20 mouse cellular contexts compared by ENCODE assay signal in genomic region chr8:92349898-92350486, GRCm38 (mm10). TPM values are rescaled to one million over a fixed set of nuclear protein-coding genes. Genes with fewer than 3 reads are reported as not detected.
DNase-seq lines count a peak whose midpoint lies in the region; ATAC-seq lines count a peak whose summit lies in the region.
"Had no signal": no experiment of that assay in that cellular context is flagged by ENCODE, and none has a peak within 500 bp of the region (broad histone marks: within the 10 kb centered on the region; RNA-seq: fewer than 3 reads in every experiment).

No protein-coding gene starts in this region.

- H3K4me1 ChIP-seq in lung, embryonic 15.5 days, result no peaks in the 10 kb centered on the region
- peaks cover 14% of the 10 kb centered on the region for H3K4me1 ChIP-seq in embryonic facial prominence, embryonic 15.5 days
- H3K4me1 ChIP-seq in heart, embryonic 15.5 days (replicated peaks), result peaks cover 8% of the 10 kb centered on the region; the same call in 1 of the 2 replicates

- no peaks in the 10 kb centered on the region for H3K36me3 ChIP-seq in lung, embryonic 15.5 days
- peaks cover 4% of the 10 kb centered on the region; the same call in 1 of the 2 replicates for H3K36me3 ChIP-seq in embryonic facial prominence, embryonic 15.5 days
- H3K36me3 ChIP-seq in heart, embryonic 15.5 days, result no peaks in the 10 kb centered on the region
- H3K36me3 ChIP-seq: liver, embryonic 15.5 days had no signal

- H3K4me2 ChIP-seq in lung, embryonic 15.5 days, result 0 out of 2 replicates have a peak overlapping the region, but pooled peaks have one; percentile 9
- no peak overlapping the region for H3K4me2 ChIP-seq in embryonic facial prominence, embryonic 15.5 days (replicated peaks)
- no peak overlapping the region for H3K4me2 ChIP-seq in heart, embryonic 15.5 days
- H3K4me2 ChIP-seq: liver, embryonic 15.5 days had no signal

- peaks cover 47% of the 10 kb centered on the region for H3K27me3 ChIP-seq in lung, embryonic 15.5 days
- no peaks in the 10 kb centered on the region; the same call in 1 of the 2 replicates for H3K27me3 ChIP-seq in embryonic facial prominence, embryonic 15.5 days
- peaks cover 2% of the 10 kb centered on the region; the same call in 1 of the 2 replicates for H3K27me3 ChIP-seq in heart, embryonic 15.5 days
- H3K27me3 ChIP-seq: Patski had no signal

- no peak overlapping the region for H3K4me3 ChIP-seq in lung, embryonic 15.5 days
- no peak overlapping the region for H3K4me3 ChIP-seq in embryonic facial prominence, embryonic 15.5 days (replicated peaks)
- no peak overlapping the region for H3K4me3 ChIP-seq in heart, embryonic 15.5 days
- H3K4me3 ChIP-seq: liver, embryonic 15.5 days had no signal

- H3K9me3 ChIP-seq in lung, embryonic 15.5 days, result no peaks in the 10 kb centered on the region
- no peaks in the 10 kb centered on the region for H3K9me3 ChIP-seq in embryonic facial prominence, embryonic 15.5 days (replicated peaks)
- H3K9me3 ChIP-seq in heart, embryonic 15.5 days (replicated peaks), result no peaks in the 10 kb centered on the region
- H3K9me3 ChIP-seq: liver, embryonic 15.5 days had no signal

- no peak overlapping the region for H3K9ac ChIP-seq in lung, embryonic 15.5 days
- no peak overlapping the region for H3K9ac ChIP-seq in embryonic facial prominence, embryonic 15.5 days
- no peak overlapping the region; the same call in 1 of the 2 replicates for H3K9ac ChIP-seq in heart, embryonic 15.5 days
- H3K9ac ChIP-seq: forebrain, postnatal 0 days; liver, embryonic 15.5 days had no signal

- 68% methylated on average over 11 of the region's 11 CpGs for WGBS in lung, embryonic 15.5 days
- WGBS in embryonic facial prominence, embryonic 15.5 days, result 71% methylated on average over 11 of the region's 11 CpGs
- WGBS in heart, embryonic 15.5 days, result 67% methylated on average over 11 of the region's 11 CpGs

- no peak overlapping the region for H3K27ac ChIP-seq in lung, embryonic 15.5 days
- H3K27ac ChIP-seq in embryonic facial prominence, embryonic 15.5 days (replicated peaks), result 0 out of 2 replicates have a peak overlapping the region, but pooled peaks have one; percentile 28
- H3K27ac ChIP-seq in heart, embryonic 15.5 days, result peak overlapping the region; percentile 54
- H3K27ac ChIP-seq: liver, embryonic 15.5 days had no signal

- ATAC-seq in lung, embryonic 15.5 days (ENCODE audit: borderline replicate concordance, extremely low read depth, low FRiP score, low TSS enrichment), result no peak
- peak; percentile 43; the same call in 1 of the 2 replicates for ATAC-seq in embryonic facial prominence, embryonic 15.5 days (ENCODE audit: insufficient number of reproducible peaks, low FRiP score, low TSS enrichment, low read depth)
- ATAC-seq in heart, embryonic 15.5 days (replicated peaks; ENCODE audit: insufficient number of reproducible peaks, insufficient read depth, low FRiP score, low read depth), result no peak
- ATAC-seq: forebrain, postnatal 0 days; Patski had no signal

- peak; percentile 41 to 42 for DNase-seq in heart, adult 18-20 months
- DNase-seq in heart, adult 8-10 months (ENCODE audit: low spot score), result no peak
- no peak for DNase-seq in lung, postnatal 4 days
- no peak for DNase-seq in left cerebral cortex, adult 11 months (ENCODE audit: low spot score)
- DNase-seq in thymus, adult 18-20 months, result no peak
- DNase-seq: adrenal gland, postnatal 36 days; B cell, adult 2 months; cerebellum, postnatal 10 days; forebrain, postnatal 0 days; gastrocnemius, postnatal 14 days; kidney, adult 2 months; retina, postnatal 1 day had no signal

RNA-seq across cellular contexts. Expression of gene Irx5, which starts 7.4 kb away (rescaled TPM):
- 1 to 10 TPM; 6.0 to 6.5 TPM for total RNA-seq in heart, adult 18-20 months (2021)
- 10 to 100 TPM in 3 of 4 experiments, 1 to 10 TPM in 1; 8.3 to 13.6 (median 10.7) TPM for total RNA-seq in heart, adult 8-10 months (2022)
- polyA plus RNA-seq in lung, embryonic 15.5 days (2015; fragmentation: Nextera tagmentation; extraction: Ambion mirVana), result 19.8 and 20.4 TPM in 2 replicates
- polyA plus RNA-seq in embryonic facial prominence, embryonic 15.5 days (2015; fragmentation: Nextera tagmentation; extraction: Ambion mirVana), result 20.2 and 23.1 TPM in 2 replicates
- 7.7 and 8.6 TPM in 2 replicates for polyA plus RNA-seq in heart, embryonic 15.5 days (2015; fragmentation: Nextera tagmentation; extraction: Ambion mirVana)
- total RNA-seq: gastrocnemius, postnatal 14 days; megakaryocyte-erythroid progenitor cell, adult 5-6 weeks; neutrophil, adult 5-6 weeks had no signal
- polyA plus RNA-seq: liver, embryonic 15.5 days; thymus, postnatal 0 days had no signal

Comparison
In these comparisons a context has a peak if more than half of its experiments do, and no peak if none do; other contexts are left out.
1. DNase-seq: peak in heart, adult 18-20 months (2 of 2); none in heart, adult 8-10 months (single experiment), lung, postnatal 4 days (0 of 2), left cerebral cortex, adult 11 months (single experiment) and thymus, adult 18-20 months (0 of 2).